Mouse (Mus musculus) midbrain, embryonic 10.5 days (tissue): ENCODE measurements around the gene Suv39h1. TPM values are rescaled to one million over a fixed set of nuclear protein-coding genes. Genes with fewer than 3 reads are reported as not detected.
"Not testable (repeated sequence)": the region's sequence is repeated elsewhere in the genome, so short reads cannot be mapped to it uniquely, and the experiment has no call there.

ENCODE experiments used
- DNase-seq: peaks from one replicate; pipeline ENCODE4 v3.0.0-alpha.2; 2017; ENCODE audit warnings: low spot score
- H3K27ac ChIP-seq: fragments of 300-500 bp; sonication (generic); replicated peaks from 2 replicates; pipeline ENCODE4 v1.5.1; 2016; ENCODE audit warnings: mild to moderate bottlenecking
- H3K27me3 ChIP-seq: fragments of 300-500 bp; sonication (generic); 2 replicates; pipeline ENCODE4 v1.6.1; 2016; ENCODE audit warnings: low read depth, mild to moderate bottlenecking; ENCODE audit not compliant: poor library complexity, severe bottlenecking
- H3K36me3 ChIP-seq: fragments of 300-500 bp; sonication (generic); 2 replicates; pipeline ENCODE4 v1.6.1; 2016; ENCODE audit warnings: mild to moderate bottlenecking, moderate library complexity
- H3K4me1 ChIP-seq: fragments of 300-500 bp; sonication (generic); 2 replicates; pipeline ENCODE4 v1.6.1; 2016
- H3K4me3 ChIP-seq: fragments of 300-500 bp; sonication (generic); 2 replicates; pipeline ENCODE4 v1.5.1; 2016; ENCODE audit warnings: mild to moderate bottlenecking, moderate library complexity
- H3K9me3 ChIP-seq: fragments of 300-500 bp; sonication (generic); replicated peaks from 2 replicates; pipeline ENCODE4 v1.6.1; 2016; ENCODE audit warnings: mild to moderate bottlenecking
- WGBS: fragments of 180-500 bp; shearing (Covaris S2); methylation state at CpG from one replicate; pipeline ENCODE4 v1.1.7; 2016; 5-methylcytosine and 5-hydroxymethylcytosine counted together
- polyA plus RNA-seq: library from polyadenylated mRNA; unstranded; fragments of >200 nt; fragmentation: Nextera tagmentation; extraction: Ambion mirVana; gene quantifications from 2 replicates; pipeline ENCODE4 v1.2.1, GENCODE M21; 2016

The Suv39h1 gene
- polyA plus RNA-seq, 1 experiment from 2014 or later: 99.4 TPM

DNA sequence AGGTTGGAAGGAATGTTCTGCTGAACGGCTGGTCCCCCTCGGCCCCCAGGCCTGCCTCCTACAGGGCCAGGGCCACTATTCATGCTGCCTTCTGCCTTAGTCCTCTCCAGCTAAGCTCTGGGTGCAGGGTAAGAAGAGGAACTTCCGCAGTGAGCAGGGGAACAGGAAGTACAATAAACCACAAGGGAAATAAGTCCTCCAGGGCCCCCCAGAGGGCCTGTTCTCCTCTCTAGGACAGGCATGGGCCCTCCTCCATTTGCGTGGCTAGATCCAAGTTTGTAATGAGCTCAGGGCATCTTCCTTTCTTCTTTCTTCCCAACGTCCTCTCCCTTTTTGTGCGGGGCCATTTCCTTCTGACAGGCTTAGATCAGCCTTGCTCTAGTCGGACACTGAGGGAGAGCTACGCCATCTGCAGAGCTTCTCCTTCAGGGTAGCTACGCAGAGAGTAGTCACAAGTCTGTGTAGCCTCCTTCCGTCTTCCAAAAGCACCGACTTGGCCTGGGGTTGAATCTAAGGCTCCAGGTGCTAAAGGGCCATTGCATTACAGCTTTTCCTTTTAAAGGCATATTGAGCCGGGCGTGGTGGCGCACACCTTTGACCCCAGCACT lies 15.9 kb upstream of the Suv39h1 start, which contains the start of gene Was:
Gene Was, minus strand, starts transcription at position 153 of the 608 bp plus-strand sequence.
- 90% methylated on average over 14 of the region's 14 CpGs for WGBS

DNA sequence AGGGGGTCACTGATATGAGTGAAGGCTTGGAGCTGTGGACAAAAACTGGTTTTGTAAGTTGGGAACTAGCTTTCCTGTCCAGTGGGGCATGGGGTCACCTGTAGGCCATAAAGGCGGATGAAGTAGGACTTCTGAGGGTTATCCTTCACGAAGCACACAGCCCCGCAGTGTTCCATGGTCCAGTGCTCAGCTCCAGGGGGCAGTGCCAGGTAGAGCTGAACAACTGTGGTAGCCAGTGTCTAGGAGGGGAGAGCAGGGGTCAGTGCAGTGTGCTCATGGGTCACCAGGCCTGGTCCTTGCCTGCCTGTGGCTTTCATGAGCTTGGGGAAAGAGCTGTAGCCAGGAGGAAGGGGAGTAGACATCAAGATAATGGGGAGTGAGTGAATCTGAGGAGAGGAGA lies 15.2 kb upstream of the Suv39h1 start:
- WGBS: 90% methylated on average over 3 of the region's 3 CpGs
- H3K27ac ChIP-seq: no peak overlapping the region
- H3K27me3 ChIP-seq: no peaks in the 10 kb centered on the region
- peaks cover 7% of the 10 kb centered on the region; the same call in 1 of the 2 replicates for H3K9me3 ChIP-seq
- no peaks in the 10 kb centered on the region for H3K4me1 ChIP-seq
- H3K36me3 ChIP-seq: no peaks in the 10 kb centered on the region
- no peak overlapping the region for H3K4me3 ChIP-seq
- DNase-seq: no peak

More for the DNA sequence above, 15.9 kb upstream of the Suv39h1 start, which contains the start of gene Was:
- DNase-seq: no peak
- Histone ChIP-seq H3K27me3 (no peaks in the 10 kb centered on the region), H3K4me3 (no peak within 1 kb of the TSS), H3K4me1 (no peaks in the 10 kb centered on the region), H3K36me3 (no peaks in the 10 kb centered on the region), H3K27ac (no peak within 1 kb of the TSS), H3K9me3 (peaks cover 6% of the 10 kb centered on the region; the same call in 1 of the 2 replicates)

DNA sequence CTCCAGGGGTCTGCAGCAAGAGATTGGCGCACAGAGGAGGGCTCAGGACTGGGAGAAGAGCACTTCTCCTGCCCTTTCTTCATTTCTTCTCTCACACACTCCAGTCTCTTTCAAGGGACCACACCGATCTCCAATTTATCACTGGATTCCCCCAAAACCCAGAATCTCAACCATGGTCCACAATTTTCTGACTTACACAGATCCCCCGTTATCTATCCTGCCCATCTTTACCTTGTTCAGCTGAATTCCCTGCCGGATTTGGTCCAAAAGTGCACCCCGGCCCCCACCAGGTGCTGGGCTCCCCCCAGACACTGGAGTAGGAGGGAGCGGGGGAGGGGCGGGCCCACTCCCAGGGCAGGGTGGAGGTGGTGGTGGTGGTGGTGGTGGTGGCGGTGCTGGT lies 11.1 kb upstream of the Suv39h1 start:
- 82% methylated on average over 8 of the region's 8 CpGs for WGBS
- H3K27ac ChIP-seq: no peak overlapping the region
- H3K9me3 ChIP-seq: peaks cover 7% of the 10 kb centered on the region; the same call in 1 of the 2 replicates
- H3K4me1 ChIP-seq: no peaks in the 10 kb centered on the region
- H3K27me3 ChIP-seq: no peaks in the 10 kb centered on the region
- no peak overlapping the region for H3K4me3 ChIP-seq
- H3K36me3 ChIP-seq: no peaks in the 10 kb centered on the region
- DNase-seq: no peak

DNA sequence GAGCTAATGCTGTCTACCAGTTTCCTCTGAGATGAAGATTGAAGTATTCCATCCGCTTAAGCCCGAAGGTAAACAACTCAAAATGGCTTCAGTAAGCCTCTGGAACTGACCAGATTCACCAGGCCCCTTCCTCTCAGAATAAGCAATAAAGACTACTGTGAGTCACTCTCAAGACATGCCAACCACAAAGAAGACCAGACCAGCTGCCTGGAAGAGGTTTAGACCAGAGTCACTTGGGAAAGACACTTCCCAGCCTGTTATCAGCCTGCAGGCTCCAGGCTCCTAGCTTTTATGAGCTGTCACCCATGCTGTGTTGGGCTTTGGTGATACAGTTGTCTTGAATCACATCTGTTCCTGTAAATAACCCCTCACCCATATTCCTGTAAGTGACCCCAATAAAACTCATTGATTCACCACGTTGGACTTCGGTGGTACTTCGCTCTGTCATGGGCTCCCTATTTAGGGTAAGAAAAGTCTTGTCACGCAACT lies 10.3 kb upstream of the Suv39h1 start:
- Histone ChIP-seq H3K27ac (no peak overlapping the region), H3K4me3 (no peak overlapping the region), H3K9me3 (peaks cover 7% of the 10 kb centered on the region; the same call in 1 of the 2 replicates), H3K4me1 (no peaks in the 10 kb centered on the region), H3K36me3 (no peaks in the 10 kb centered on the region), H3K27me3 (no peaks in the 10 kb centered on the region)
- no peak for DNase-seq
- 83% methylated on average over 6 of the region's 6 CpGs for WGBS

DNA sequence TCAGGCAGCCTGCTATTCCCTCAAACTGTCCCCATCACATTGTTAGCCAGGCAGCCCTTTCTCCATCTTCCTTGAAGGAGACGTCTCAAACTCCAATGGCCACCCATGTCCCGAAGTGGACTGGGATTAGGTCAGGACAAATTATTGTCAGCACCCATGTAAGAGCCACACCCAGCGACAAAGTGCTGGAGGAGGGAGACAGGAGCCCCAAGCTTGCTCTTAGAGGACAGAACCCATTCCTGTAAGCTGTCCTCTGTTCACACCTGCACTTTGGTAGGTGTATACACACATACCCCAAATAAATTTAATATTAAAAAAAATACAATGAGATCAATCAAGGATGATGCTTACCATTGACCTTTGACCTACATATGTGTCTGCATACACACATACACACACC lies 544 bp upstream of the Suv39h1 start:
- H3K4me3 ChIP-seq: peak overlapping the region; percentile 65
- H3K36me3 ChIP-seq: peaks cover 25% of the 10 kb centered on the region
- no peak for DNase-seq
- no peaks in the 10 kb centered on the region for H3K27me3 ChIP-seq
- H3K9me3 ChIP-seq: peaks cover 10% of the 10 kb centered on the region
- peaks cover 7% of the 10 kb centered on the region for H3K4me1 ChIP-seq
- WGBS: 29% methylated on average over 3 of the region's 3 CpGs
- peak overlapping the region; percentile 91 for H3K27ac ChIP-seq

DNA sequence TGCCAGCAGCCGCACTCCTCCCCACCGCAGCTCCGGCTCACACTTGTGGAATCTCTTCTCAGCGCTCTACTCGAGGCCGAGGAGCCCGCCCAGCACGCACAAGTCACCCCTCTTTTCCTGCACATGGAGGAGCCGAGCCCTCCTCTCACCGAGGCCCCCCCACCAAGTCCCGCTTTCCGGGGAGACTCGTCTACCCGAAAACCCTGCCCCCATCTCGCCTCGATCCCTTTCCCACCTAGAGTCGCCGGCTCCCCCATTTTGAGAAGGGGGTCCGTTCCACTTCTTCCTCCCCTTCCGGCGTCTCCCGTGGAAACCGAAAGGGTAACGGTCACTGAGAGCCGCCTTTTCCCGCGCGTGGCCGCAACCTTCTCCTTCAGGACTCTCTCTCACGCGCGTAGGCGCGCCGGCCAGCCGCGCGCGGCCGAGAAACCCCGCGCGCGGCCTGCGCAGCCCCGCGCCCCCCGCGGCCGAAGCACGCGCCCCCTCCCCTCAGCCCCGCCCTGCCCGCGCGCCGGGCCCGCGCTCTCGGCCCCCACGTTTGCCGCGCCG lies 605 bp downstream of the Suv39h1 start:
- DNase-seq: peak; percentile 45
- Histone ChIP-seq H3K27ac (peak overlapping the region; percentile 91), H3K4me1 (peaks cover 7% of the 10 kb centered on the region), H3K9me3 (peaks cover 10% of the 10 kb centered on the region), H3K36me3 (peaks cover 37% of the 10 kb centered on the region), H3K4me3 (peak overlapping the region; percentile 65), H3K27me3 (no peaks in the 10 kb centered on the region)
- WGBS: 20% methylated on average over 64 of the region's 64 CpGs

DNA sequence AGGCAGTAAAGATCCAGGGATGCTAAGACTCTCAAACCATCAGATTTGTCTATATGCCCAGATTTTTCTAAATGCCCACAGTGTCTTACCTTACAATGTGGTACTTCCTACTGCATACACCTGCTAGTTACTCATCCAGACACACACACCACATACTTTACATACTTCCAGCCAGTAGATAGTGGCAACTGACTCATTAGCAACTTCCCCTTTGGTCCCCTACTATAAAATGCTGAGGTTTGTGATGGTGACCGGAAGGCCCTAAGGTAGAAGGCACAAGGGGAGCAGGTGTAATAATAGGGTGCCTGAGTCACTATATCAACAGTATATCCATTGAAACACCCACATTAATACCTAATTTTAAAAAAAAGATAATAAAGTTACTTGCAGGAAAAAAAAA lies 5.4 kb downstream of the Suv39h1 start:
- H3K36me3 ChIP-seq: peaks cover 85% of the 10 kb centered on the region
- H3K4me1 ChIP-seq: peaks cover 5% of the 10 kb centered on the region
- H3K27me3 ChIP-seq: no peaks in the 10 kb centered on the region
- peaks cover 4% of the 10 kb centered on the region; the same call in 1 of the 2 replicates for H3K9me3 ChIP-seq
- WGBS: 95% methylated on average over 1 of the region's 1 CpGs
- H3K27ac ChIP-seq: no peak overlapping the region
- no peak overlapping the region for H3K4me3 ChIP-seq
- no peak for DNase-seq

DNA sequence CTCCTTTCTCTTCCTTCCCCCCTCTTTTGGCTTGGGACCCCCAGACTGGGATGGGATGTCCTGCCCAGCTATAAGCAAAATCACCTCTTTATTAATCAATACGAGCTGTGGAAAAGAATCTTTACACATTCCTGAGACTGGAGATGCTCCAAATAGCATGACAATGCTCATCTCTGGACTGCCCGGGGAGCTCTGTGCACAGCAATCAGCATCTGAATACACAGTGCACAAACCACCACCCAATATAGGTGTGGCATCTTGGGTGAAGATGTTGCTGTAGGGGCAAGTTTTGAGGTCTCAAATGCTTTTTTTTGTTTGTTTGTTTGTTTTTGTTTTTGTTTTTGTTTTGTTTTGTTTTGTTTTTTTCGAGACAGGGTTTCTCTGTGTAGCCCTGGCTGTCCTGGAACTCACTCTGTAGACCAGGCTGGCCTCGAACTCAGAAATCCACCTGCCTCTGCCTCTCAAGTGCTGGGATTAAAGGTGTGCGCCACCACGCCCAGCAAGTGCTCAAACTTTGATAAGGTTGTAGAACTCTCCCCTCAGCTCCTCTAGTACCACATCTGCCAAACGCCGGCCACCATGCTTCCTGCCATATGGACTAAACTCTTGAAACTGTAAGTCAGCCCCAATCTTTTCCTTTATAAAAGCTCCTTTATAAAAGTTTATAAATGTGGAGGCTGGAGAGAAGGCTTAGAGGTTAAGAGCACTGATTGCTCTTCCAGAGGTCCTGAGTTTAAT lies 23.3 kb downstream of the Suv39h1 start:
- WGBS: 91% methylated on average over 8 of the region's 8 CpGs
- H3K27me3 ChIP-seq, DNase-seq, H3K27ac ChIP-seq, H3K4me3 ChIP-seq, H3K4me1 ChIP-seq, H3K9me3 ChIP-seq, H3K36me3 ChIP-seq: not testable (repeated sequence)

DNA sequence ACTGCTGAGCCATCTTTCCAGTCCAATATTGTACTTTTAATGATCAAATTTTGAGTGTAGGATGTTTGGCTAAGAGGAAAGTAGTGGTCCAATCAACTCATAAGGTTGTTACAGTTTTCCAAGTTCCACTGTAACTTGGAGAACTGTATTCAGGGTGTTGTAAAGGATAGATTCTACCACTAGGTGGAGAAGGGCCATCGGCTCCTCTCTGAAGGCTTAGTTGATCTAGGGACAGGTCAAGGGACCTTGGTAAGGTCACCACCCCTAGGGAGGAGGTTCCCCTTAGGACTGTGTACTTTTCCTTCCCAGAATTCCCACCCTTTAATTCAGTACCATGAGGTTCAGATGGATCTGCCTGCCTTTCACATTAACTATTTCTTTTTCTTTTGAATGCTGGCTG lies 41.6 kb downstream of the Suv39h1 start:
- Histone ChIP-seq H3K27ac (no peak overlapping the region), H3K27me3 (no peaks in the 10 kb centered on the region), H3K4me1 (no peaks in the 10 kb centered on the region), H3K36me3 (no peaks in the 10 kb centered on the region), H3K9me3 (peaks cover 7% of the 10 kb centered on the region; the same call in 1 of the 2 replicates), H3K4me3 (no peak overlapping the region)
- DNase-seq: no peak
- WGBS: 56% methylated on average over 1 of the region's 1 CpGs

DNA sequence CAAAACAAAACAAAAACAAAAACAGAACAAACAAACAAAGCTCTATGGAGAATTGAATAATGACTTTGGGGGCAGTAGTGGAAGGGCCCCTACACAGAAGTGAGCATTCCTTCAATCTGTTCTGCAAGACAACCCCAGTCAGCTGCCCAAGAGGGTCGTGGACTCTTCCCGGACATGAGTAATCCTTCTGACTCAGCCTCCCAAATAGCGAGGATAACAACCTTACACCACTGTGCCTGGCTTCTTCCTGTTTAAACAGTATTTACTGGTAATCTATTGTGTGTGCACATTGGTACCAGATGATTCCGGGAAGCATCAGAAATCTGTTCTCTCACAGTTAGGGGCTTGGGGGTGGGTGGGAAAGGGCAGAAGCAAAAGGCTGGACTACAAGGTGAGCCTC lies 47.7 kb downstream of the Suv39h1 start:
- no peaks in the 10 kb centered on the region for H3K27me3 ChIP-seq
- H3K9me3 ChIP-seq: 0 out of 2 replicates have a peak, but pooled peaks cover 2% of the 10 kb centered on the region
- DNase-seq: no peak
- H3K4me1 ChIP-seq: no peaks in the 10 kb centered on the region
- no peaks in the 10 kb centered on the region for H3K36me3 ChIP-seq
- no peak overlapping the region for H3K4me3 ChIP-seq
- 71% methylated on average over 4 of the region's 4 CpGs for WGBS
- H3K27ac ChIP-seq: no peak overlapping the region

DNA sequence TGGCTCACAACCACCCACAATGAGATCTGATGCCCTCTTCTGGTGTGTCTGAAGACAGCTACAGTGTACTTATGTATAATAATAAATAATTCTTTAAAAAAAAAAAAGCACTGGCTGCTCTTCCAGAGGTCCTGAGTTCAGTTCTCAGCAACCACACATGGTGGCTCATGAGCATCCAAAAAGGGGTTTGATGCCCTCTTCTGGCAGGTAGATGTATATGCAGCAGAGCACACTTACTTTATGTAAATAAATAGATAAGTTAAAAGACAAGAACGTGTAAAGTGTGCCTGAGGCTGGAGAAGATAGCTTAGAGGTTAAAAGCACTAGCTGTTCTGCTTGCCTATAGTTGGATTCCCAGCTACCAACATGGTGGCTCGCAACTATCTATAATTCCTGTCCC lies 49.8 kb downstream of the Suv39h1 start:
- Histone ChIP-seq H3K4me1 (no peaks in the 10 kb centered on the region), H3K27ac (no peak overlapping the region), H3K36me3 (no peaks in the 10 kb centered on the region), H3K9me3 (0 out of 2 replicates have a peak, but pooled peaks cover 2% of the 10 kb centered on the region), H3K4me3 (no peak overlapping the region), H3K27me3 (no peaks in the 10 kb centered on the region)
- WGBS: 72% methylated on average over 2 of the region's 2 CpGs
- DNase-seq: no peak

DNA sequence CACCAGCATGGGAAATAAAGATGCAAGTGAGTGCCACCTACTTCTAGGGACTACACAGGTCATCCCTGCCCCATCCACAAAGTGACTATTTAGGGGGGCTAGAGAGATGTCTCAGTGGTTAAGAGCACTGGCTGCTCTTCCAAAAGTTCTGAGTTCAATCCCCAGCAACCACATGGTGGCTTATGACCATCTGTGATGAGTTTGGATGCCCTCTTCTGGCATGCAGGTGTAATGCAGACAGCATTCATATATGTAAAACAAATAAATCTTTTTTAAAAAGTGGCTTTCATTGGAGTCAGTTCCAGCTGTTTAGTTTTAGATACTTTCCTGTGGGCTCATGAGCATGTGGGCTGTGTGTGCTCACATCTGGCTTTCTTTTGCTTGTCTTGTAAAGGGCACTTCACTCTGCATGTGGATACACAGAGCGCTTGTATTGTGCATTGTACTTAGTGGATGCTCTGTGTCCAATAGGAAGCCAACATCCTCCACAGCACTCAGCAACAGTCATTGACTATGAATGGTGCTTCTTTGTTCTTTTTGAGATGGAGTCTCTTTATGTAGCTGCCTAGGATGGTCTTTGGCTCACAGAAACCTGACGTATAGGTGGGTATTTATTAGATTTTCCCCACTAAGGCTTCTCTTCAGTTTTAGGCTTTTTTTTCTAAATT lies 54.3 kb downstream of the Suv39h1 start:
- Histone ChIP-seq H3K27me3 (no peaks in the 10 kb centered on the region), H3K36me3 (no peaks in the 10 kb centered on the region)
- WGBS: 88% methylated on average over 2 of the region's 2 CpGs

More for the DNA sequence above, 54.3 kb downstream of the Suv39h1 start:
- H3K4me1 ChIP-seq: no peaks in the 10 kb centered on the region
- H3K27ac ChIP-seq: no peak overlapping the region
- H3K4me3 ChIP-seq: no peak overlapping the region
- no peaks in the 10 kb centered on the region for H3K9me3 ChIP-seq
- DNase-seq: no peak
